Mouse (Mus musculus) intestine, embryonic 16.5 days (tissue): ENCODE results near the gene Pip4k2c. TPM values are rescaled to one million over a fixed set of nuclear protein-coding genes. Genes with fewer than 3 reads are reported as not detected.
"Not testable (repeated sequence)": the region's sequence is repeated elsewhere in the genome, so short reads cannot be mapped to it uniquely, and the experiment has no call there.

ENCODE experiments used
- ATAC-seq: fragments of 200-750 bp; cut with Nextera tagmentation; 2 replicates; pipeline ENCODE4 v1.8.0; 2017; ENCODE audit warnings: moderate TSS enrichment, moderate library complexity
- H3K27ac ChIP-seq: fragments of 300-500 bp; sonication (generic); 2 replicates; pipeline ENCODE4 v1.5.1; 2014; ENCODE audit warnings: mild to moderate bottlenecking, low read length
- H3K27me3 ChIP-seq: fragments of 300-500 bp; sonication (generic); replicated peaks from 2 replicates; pipeline ENCODE4 v1.6.1; 2014; ENCODE audit warnings: low read length, control low read depth, mixed read lengths; ENCODE audit not compliant: control insufficient read depth, insufficient read depth
- H3K36me3 ChIP-seq: fragments of 300-500 bp; sonication (generic); 2 replicates; pipeline ENCODE4 v1.6.1; 2014; ENCODE audit warnings: low read length, control low read depth; ENCODE audit not compliant: control insufficient read depth, insufficient read depth
- H3K4me1 ChIP-seq: fragments of 300-500 bp; sonication (generic); 2 replicates; pipeline ENCODE4 v1.6.1; 2014; ENCODE audit warnings: low read length, control low read depth, mixed read lengths; ENCODE audit not compliant: control insufficient read depth, insufficient read depth
- H3K4me2 ChIP-seq: fragments of 300-500 bp; sonication (generic); 2 replicates; pipeline ENCODE4 v1.6.1; 2014; ENCODE audit warnings: low read depth, low read length, control low read depth
- H3K4me3 ChIP-seq: fragments of 300-500 bp; sonication (generic); 2 replicates; pipeline ENCODE4 v1.5.1; 2014; ENCODE audit warnings: mild to moderate bottlenecking, low read length
- H3K9ac ChIP-seq: fragments of 300-500 bp; sonication (generic); 2 replicates; pipeline ENCODE4 v1.6.1; 2014; ENCODE audit warnings: low read depth, low read length
- H3K9me3 ChIP-seq: fragments of 300-500 bp; sonication (generic); 2 replicates; pipeline ENCODE4 v1.6.1; 2016; ENCODE audit warnings: low read length, control low read depth; ENCODE audit not compliant: control insufficient read depth
- WGBS: fragments of 180-500 bp; shearing (Covaris S2); extraction: QIAGEN DNeasy Blood & Tissue Kit; methylation state at CpG from one replicate; pipeline ENCODE4 v1.1.7; 2014; 5-methylcytosine and 5-hydroxymethylcytosine counted together
- polyA plus RNA-seq: library from polyadenylated mRNA; unstranded; fragments of >200 nt; fragmentation: Nextera tagmentation; extraction: Ambion mirVana; gene quantifications from 2 replicates; pipeline ENCODE4 v1.2.1, GENCODE M21; 2015

Gene Pip4k2c
- polyA plus RNA-seq, 1 experiment from 2014 or later, result 40.3 TPM

DNA sequence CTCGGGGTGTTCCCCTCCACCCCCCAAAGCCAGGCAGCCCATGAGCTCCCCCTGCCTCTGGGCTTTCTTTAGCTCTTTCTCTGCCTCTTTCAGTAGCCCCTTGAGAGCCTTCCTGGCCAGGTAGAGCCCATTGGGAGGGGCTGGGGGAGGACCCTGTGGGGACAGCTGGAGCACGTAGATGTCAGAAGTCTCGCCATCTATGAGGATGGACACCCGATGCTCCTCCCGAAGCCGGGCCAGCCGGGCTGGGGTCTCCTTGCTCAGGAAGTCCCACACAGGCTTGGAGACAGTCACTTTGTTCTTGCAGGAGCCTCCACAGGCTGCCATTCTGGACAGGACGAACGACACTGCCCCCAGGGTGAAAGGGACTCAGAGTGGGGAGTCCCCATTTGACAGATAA lies 18.4 kb downstream of the Pip4k2c start:
- Histone ChIP-seq H3K4me1 (peaks cover 31% of the 10 kb centered on the region), H3K9me3 (no peaks in the 10 kb centered on the region), H3K27ac (no peak overlapping the region), H3K4me3 (no peak overlapping the region), H3K9ac (no peak overlapping the region), H3K27me3 (0 out of 2 replicates have a peak, but pooled peaks cover 2% of the 10 kb centered on the region), H3K36me3 (peaks cover 8% of the 10 kb centered on the region; the same call in 1 of the 2 replicates), H3K4me2 (no peak overlapping the region)
- WGBS, result 80% methylated on average over 9 of the region's 9 CpGs
- ATAC-seq, result no peak

DNA sequence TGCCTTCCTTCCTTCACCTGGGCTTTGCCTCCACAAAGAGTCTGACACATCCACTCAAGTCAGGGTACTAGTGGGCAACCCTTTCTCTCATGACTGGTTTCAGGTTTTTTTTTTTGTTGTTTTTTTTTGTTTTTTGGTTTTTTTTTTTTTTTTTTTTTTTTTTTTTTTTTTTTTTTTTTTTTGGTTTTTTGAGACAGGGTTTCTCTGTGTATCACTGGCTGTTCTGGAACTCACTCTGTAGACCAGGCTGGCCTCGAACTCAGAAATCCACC lies 19.4 kb downstream of the Pip4k2c start:
- ATAC-seq, H3K4me3 ChIP-seq: not testable (repeated sequence)
- peaks cover 35% of the 10 kb centered on the region for H3K4me1 ChIP-seq

DNA sequence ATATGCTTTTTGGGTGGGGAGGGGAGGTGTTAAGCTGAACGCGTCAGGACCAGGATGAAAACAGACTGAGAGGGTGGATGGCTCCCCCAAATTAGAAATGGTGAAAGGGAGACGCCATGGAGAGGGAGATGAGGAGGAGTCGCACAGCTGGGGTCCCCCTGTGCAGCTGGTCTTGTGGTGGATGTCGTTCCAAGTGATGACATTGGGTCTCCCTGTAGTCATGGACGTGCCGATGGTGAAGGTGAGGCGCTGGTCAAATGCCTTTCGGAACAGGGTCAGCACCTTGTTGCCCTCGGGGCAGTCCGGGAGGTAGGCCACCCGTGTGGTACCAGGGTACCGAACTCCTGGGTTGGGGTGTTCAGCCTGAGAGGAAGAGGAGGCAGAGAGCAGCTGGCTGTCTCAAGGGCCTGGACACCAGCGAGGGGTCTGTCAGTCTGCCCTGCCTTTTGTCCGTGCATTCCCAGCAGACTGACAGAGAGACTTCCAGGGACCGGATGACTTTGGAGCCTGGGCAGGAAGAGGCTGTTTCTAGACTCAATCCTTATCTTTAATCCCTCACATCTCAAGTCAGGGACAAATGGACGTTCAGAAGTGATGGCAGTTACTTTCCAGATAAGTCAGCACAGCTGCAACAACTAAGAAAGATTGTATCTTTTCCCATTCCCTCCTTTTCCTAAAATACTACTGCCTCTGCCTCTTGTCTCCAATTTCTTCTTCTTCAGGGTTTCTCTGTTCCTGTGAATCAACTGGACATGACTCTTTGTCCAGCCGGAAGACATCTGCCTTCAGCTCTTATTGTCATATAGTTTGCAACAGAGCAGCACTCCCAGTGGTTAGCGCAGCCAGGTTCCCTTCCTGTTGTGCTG lies 20.0 kb downstream of the Pip4k2c start:
- no peak for ATAC-seq
- H3K27me3 ChIP-seq, result 0 out of 2 replicates have a peak, but pooled peaks cover 4% of the 10 kb centered on the region
- 0 out of 2 replicates have a peak, but pooled peaks cover 4% of the 10 kb centered on the region for H3K9me3 ChIP-seq
- no peak overlapping the region for H3K27ac ChIP-seq
- peaks cover 11% of the 10 kb centered on the region; the same call in 1 of the 2 replicates for H3K36me3 ChIP-seq
- H3K4me2 ChIP-seq, result no peak overlapping the region
- H3K9ac ChIP-seq, result no peak overlapping the region
- 85% methylated on average over 19 of the region's 19 CpGs for WGBS
- H3K4me1 ChIP-seq, result peaks cover 32% of the 10 kb centered on the region
- H3K4me3 ChIP-seq, result no peak overlapping the region

More for the DNA sequence above, 19.4 kb downstream of the Pip4k2c start:
- H3K36me3 ChIP-seq, H3K27me3 ChIP-seq, H3K9ac ChIP-seq, H3K4me2 ChIP-seq, H3K9me3 ChIP-seq, H3K27ac ChIP-seq: not testable (repeated sequence)
- WGBS, result 68% methylated on average over 1 of the region's 1 CpGs

DNA sequence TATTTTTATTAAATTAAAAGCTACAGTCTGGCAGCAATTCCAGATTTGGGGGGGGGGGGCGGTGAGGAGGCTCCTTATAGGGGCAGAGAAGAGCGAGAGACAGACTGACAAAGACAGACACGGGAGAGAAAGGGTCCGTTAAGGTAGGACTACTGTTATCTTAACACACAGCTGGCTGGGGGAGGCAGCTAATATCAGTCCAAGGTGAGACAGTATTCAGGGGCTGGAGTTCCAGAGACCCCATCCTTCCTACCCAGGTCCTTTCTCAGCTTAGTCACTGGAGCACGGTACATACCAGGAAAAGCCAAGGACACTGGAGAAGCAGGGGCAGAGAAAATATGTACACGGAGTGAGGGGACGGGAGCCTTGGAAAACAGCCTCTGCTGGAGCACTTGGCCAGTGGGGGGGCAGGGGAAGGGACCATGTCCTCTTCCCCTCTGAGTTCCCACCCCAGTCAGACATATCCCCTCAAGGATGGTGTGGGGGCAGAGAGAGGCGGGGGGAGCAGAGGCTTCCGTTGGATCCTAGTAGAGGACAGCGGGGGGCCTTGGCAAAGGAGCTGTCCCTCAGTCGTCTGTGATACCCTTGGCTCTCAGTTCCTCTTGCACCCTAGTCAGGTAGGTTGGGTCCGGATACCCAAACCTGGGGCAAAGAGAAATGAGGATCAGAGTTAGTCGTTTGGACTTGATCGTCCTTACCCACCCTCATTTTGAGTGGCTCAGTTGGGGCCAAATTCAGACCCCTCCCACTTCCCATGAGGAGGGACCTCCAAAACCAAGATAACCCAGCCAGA lies 20.8 kb downstream of the Pip4k2c start:
- 0 out of 2 replicates have a peak, but pooled peaks cover 4% of the 10 kb centered on the region for H3K9me3 ChIP-seq
- H3K27me3 ChIP-seq, result 0 out of 2 replicates have a peak, but pooled peaks cover 4% of the 10 kb centered on the region
- H3K27ac ChIP-seq, result peak overlapping the region; percentile 89
- H3K4me2 ChIP-seq, result peak overlapping the region; percentile 72
- WGBS, result 53% methylated on average over 14 of the region's 14 CpGs
- no peak for ATAC-seq
- peak overlapping the region; percentile 65; the same call in 1 of the 2 replicates for H3K4me3 ChIP-seq
- H3K9ac ChIP-seq, result peak overlapping the region; percentile 75
- peaks cover 32% of the 10 kb centered on the region for H3K4me1 ChIP-seq
- peaks cover 11% of the 10 kb centered on the region; the same call in 1 of the 2 replicates for H3K36me3 ChIP-seq

DNA sequence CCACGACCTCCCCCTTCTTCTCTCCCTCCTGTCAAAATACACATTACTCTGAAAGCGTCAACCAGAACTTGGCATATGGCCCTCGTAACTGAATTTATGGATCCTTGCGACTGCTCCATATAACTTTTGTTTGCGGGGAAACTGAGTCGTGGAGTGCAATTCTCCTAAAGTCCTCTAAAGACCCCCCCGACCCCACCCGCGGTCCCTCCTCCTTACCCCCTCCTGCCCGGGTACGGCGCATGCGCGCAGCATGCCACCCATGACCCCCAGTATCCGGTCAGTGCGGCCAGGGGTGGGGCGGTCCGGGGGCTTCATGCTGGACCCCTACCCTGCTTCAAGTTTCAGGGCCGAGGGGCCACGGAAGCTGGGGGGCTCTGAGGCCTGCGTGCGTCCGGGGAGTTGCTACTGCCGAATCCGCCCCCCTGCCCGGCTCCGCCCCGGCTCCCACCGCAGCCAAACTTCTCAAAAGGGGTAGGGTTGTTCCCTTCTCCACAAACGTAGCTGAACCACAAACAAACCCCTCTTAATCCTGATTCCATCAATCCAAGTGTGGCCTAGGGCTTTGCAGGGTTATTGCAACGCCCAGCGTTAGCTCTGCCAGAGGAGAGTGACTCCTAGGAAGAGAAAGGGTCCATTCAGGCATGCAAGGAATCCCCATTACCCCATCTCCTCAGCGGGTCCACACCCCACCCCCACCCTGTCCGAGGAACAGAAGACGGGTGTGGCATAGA lies 21.6 kb downstream of the Pip4k2c start, which contains the start of gene Arhgef25:
Gene Arhgef25, minus strand, starts transcription at position 433 of the 731 bp plus-strand sequence.
- Histone ChIP-seq H3K27me3 (0 out of 2 replicates have a peak, but pooled peaks cover 4% of the 10 kb centered on the region), H3K36me3 (peaks cover 11% of the 10 kb centered on the region; the same call in 1 of the 2 replicates), H3K4me1 (peaks cover 29% of the 10 kb centered on the region), H3K4me2 (peak within 1 kb of the TSS; percentile 72), H3K4me3 (peak within 1 kb of the TSS; percentile 65), H3K27ac (peak within 1 kb of the TSS; percentile 89), H3K9me3 (0 out of 2 replicates have a peak, but pooled peaks cover 4% of the 10 kb centered on the region), H3K9ac (peak within 1 kb of the TSS; percentile 75)
- ATAC-seq, result peak; percentile 38
- WGBS, result 8% methylated on average over 35 of the region's 35 CpGs

DNA sequence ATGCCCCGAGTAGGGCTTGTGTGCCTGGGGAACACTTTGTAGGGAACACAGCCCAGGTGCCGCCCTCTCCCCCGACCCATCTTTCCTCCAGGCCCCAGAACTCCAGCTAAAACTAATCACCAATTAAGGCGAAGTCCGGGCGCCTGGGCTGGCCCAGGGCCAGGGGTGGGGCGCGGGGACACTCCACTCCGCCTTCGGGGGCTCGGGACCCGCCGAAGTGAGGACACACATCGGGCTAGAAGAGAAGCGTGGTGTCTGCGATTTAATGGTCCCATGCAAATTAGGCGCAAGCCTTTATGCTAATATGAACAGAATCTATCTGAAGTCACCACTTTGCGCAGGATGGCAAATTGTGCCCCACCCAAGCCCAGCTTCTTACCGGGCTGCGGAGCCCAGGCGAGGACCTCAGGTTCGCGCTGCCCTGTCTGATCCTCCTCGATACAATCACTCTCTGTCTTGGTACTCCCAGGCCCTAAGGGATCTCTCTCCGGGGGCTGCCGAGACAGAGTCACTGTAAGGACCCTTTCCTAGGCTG lies 22.2 kb downstream of the Pip4k2c start:
- ATAC-seq, result peak; percentile 47
- H3K27ac ChIP-seq, result peak overlapping the region; percentile 89
- H3K4me2 ChIP-seq, result peak overlapping the region; percentile 72
- H3K4me1 ChIP-seq, result peaks cover 23% of the 10 kb centered on the region
- peak overlapping the region; percentile 65 for H3K4me3 ChIP-seq
- 0 out of 2 replicates have a peak, but pooled peaks cover 7% of the 10 kb centered on the region for H3K27me3 ChIP-seq
- peaks cover 11% of the 10 kb centered on the region; the same call in 1 of the 2 replicates for H3K36me3 ChIP-seq
- H3K9me3 ChIP-seq, result 0 out of 2 replicates have a peak, but pooled peaks cover 4% of the 10 kb centered on the region
- peak overlapping the region; percentile 75 for H3K9ac ChIP-seq
- WGBS, result under 1% methylated on average over 26 of the region's 26 CpGs

DNA sequence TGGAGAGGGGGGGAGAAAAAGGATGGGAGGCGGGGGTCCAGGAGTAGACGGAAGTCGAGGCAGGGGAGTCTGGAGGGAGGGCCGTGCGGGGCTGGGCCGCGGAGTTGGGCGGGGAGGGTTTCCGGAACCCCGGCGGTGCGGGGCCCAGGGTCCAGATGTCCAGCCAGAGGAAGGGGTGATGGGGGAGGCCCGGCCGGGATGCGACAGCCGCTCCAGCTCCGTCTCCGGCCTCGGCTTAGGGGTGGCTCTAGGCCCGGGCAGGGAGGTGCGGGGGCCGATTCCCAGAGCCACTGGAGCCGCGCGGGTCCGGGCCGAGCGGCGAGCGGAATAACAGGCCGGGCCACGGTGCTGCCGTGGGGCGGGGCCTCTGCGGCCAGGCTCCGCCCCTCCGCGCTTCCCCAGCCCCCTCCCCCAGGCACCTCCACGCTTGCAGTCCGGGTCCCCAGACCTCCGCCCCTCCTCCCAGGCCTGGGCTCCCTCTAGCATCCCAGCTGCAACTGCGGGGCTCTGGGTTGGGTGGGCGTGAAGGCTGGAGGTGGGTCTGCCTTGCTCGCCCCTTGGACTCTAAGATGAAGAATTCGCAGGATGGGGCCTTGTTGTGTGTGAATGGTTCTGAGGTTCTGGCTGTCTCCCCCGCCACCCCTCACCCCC lies 22.8 kb downstream of the Pip4k2c start:
- H3K9ac ChIP-seq, result peak overlapping the region; percentile 75
- H3K9me3 ChIP-seq, result 0 out of 2 replicates have a peak, but pooled peaks cover 4% of the 10 kb centered on the region
- H3K36me3 ChIP-seq, result peaks cover 11% of the 10 kb centered on the region; the same call in 1 of the 2 replicates
- peak; percentile 72 for ATAC-seq
- H3K27me3 ChIP-seq, result 0 out of 2 replicates have a peak, but pooled peaks cover 7% of the 10 kb centered on the region
- peaks cover 29% of the 10 kb centered on the region for H3K4me1 ChIP-seq
- peak overlapping the region; percentile 89 for H3K27ac ChIP-seq
- under 1% methylated on average over 39 of the region's 46 CpGs for WGBS
- H3K4me2 ChIP-seq, result peak overlapping the region; percentile 72
- peak overlapping the region; percentile 65 for H3K4me3 ChIP-seq

DNA sequence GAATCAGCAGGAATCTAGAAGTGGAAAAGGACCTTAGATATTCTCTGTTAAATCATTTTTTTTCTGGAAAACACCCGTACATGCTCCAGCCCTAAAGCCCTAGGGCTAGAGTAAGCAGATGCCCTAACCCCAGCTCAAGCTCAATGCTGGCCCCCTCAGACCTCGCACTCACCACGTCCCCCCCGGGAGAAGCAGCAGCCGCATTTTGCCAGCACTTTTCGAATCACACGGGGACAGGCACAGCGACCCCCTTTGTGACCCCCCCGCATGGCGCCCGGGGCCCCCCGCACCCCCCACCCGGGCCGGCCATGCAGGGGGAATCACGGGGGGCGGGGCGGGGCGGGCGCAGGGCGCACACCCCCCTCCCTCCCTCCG lies 23.3 kb downstream of the Pip4k2c start:
- 0 out of 2 replicates have a peak, but pooled peaks cover 4% of the 10 kb centered on the region for H3K9me3 ChIP-seq
- peak overlapping the region; percentile 75 for H3K9ac ChIP-seq
- peak overlapping the region; percentile 89 for H3K27ac ChIP-seq
- H3K4me2 ChIP-seq, result peak overlapping the region; percentile 72
- H3K27me3 ChIP-seq, result 0 out of 2 replicates have a peak, but pooled peaks cover 7% of the 10 kb centered on the region
- ATAC-seq, result 0 out of 2 replicates have a peak, but pooled peaks have one; percentile 0
- WGBS, result 2% methylated on average over 14 of the region's 21 CpGs
- H3K4me3 ChIP-seq, result peak overlapping the region; percentile 65
- H3K4me1 ChIP-seq, result peaks cover 32% of the 10 kb centered on the region
- H3K36me3 ChIP-seq, result peaks cover 10% of the 10 kb centered on the region; the same call in 1 of the 2 replicates
